Mouse (Mus musculus): Measurements from ENCODE around the gene Vmn1r32. TPM values are rescaled to one million over a fixed set of nuclear protein-coding genes. Genes with fewer than 3 reads are reported as not detected.

The Vmn1r32 gene
- total RNA-seq (2014; rRNA removed) = 0.16 TPM in 1 of 2 replicates, not detected in the other
- polyA plus RNA-seq (2015; fragmentation: Nextera tagmentation; extraction: Ambion mirVana) = 0.06 TPM in 1 of 2 replicates, not detected in the other

- no peak for TF ChIP-seq CTCF (IDR thresholded peaks at IDR 0.05; ENCODE audit: low read depth)
- 72% methylated on average over 1 of the region's 1 CpGs for WGBS
Observed at GRCm38 (mm10) chr6:66559996-66560395, at the start of gene Vmn1r32. Gene Vmn1r32, minus strand, starts transcription at chr6:66560096.

GRCm38 (mm10) chr6:66595804-66596203 lies 35.9 kb upstream of the Vmn1r32 start:
- Histone ChIP-seq H3K27me3 (ENCODE audit: insufficient read depth, low read length) (no peaks in the 10 kb centered on the region), H3K9me3 (ENCODE audit: low read length) (no peaks in the 10 kb centered on the region), H3K36me3 (ENCODE audit: insufficient read depth, low read length) (no peaks in the 10 kb centered on the region), H3K4me3 (ENCODE audit: low read length) (no peak overlapping the region), H3K9ac (replicated peaks; ENCODE audit: low read length) (no peak overlapping the region), H3K4me2 (ENCODE audit: low read depth, low read length) (no peak overlapping the region), H3K4me1 (ENCODE audit: insufficient read depth, low read length) (no peaks in the 10 kb centered on the region), H3K27ac (no peak overlapping the region)
- DNase-seq (ENCODE audit: low spot score) (no peak), ATAC-seq (no peak)
- no peak for TF ChIP-seq CTCF (IDR thresholded peaks at IDR 0.05; ENCODE audit: low read depth)

More at GRCm38 (mm10) chr6:66559996-66560395, at the start of gene Vmn1r32:
- Histone ChIP-seq H3K27ac (no peak within 1 kb of the TSS), H3K9me3 (ENCODE audit: low read length) (no peaks in the 10 kb centered on the region), H3K4me3 (ENCODE audit: low read length) (no peak within 1 kb of the TSS), H3K36me3 (ENCODE audit: insufficient read depth, low read length) (no peaks in the 10 kb centered on the region), H3K9ac (replicated peaks; ENCODE audit: low read length) (no peak within 1 kb of the TSS), H3K4me1 (ENCODE audit: insufficient read depth, low read length) (no peaks in the 10 kb centered on the region), H3K27me3 (ENCODE audit: insufficient read depth, low read length) (no peaks in the 10 kb centered on the region), H3K4me2 (ENCODE audit: low read depth, low read length) (no peak within 1 kb of the TSS)
- no peak for DNase-seq (ENCODE audit: low spot score)
- ATAC-seq = no peak

DNA sequence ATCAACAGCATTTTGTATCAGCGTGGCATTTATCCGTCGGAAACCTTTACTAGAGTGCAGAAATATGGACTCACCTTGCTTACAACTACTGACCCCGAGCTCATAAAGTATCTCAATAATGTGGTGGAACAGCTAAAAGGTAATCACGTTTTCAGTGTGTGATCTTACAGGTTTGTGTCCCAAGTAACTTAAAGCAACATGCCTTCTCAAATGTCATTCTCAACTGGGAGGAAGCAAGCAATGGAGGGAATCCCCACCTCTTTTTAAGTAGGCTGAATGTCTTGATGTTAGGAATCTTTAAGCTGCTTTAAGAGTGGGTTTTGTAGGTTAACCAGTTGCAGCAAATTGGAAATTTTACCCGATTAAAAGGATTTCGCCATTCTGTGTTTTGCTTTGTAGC lies 23.9 kb downstream of the Vmn1r32 start:
- peak overlapping the region; percentile 78 for H3K4me3 ChIP-seq (ENCODE audit: low read length)
- DNase-seq (ENCODE audit: low spot score) (no peak), ATAC-seq (no peak)
- WGBS = 17% methylated on average over 7 of the region's 7 CpGs
- no peaks in the 10 kb centered on the region for H3K27me3 ChIP-seq (ENCODE audit: insufficient read depth, low read length)
- no peak overlapping the region for H3K27ac ChIP-seq
- H3K4me2 ChIP-seq (ENCODE audit: low read depth, low read length) = peak overlapping the region; percentile 88
- no peaks in the 10 kb centered on the region for H3K4me1 ChIP-seq (ENCODE audit: insufficient read depth, low read length)
- peak overlapping the region; percentile 61; the same call in 1 of the 2 replicates for H3K9ac ChIP-seq (replicated peaks; ENCODE audit: low read length)
- no peaks in the 10 kb centered on the region for H3K9me3 ChIP-seq (ENCODE audit: low read length)
- H3K36me3 ChIP-seq (ENCODE audit: insufficient read depth, low read length) = 0 out of 2 replicates have a peak, but pooled peaks cover 4% of the 10 kb centered on the region
- no peak for TF ChIP-seq CTCF (IDR thresholded peaks at IDR 0.05; ENCODE audit: low read depth)

GRCm38 (mm10) chr6:66535028-66535862 lies 24.7 kb downstream of the Vmn1r32 start, which contains the start of gene Mad2l1:
Gene Mad2l1, plus strand, starts transcription at chr6:66535390.
- H3K4me3 ChIP-seq (ENCODE audit: low read length) = peak within 1 kb of the TSS; percentile 78
- WGBS = under 1% methylated on average over 57 of the region's 57 CpGs
- 0 out of 2 replicates have a peak, but pooled peaks cover 4% of the 10 kb centered on the region for H3K36me3 ChIP-seq (ENCODE audit: insufficient read depth, low read length)
- peak within 1 kb of the TSS; percentile 88 for H3K4me2 ChIP-seq (ENCODE audit: low read depth, low read length)
- peak within 1 kb of the TSS; percentile 61 for H3K9ac ChIP-seq (replicated peaks; ENCODE audit: low read length)
- peak; percentile 99 for ATAC-seq
- no peaks in the 10 kb centered on the region for H3K4me1 ChIP-seq (ENCODE audit: insufficient read depth, low read length)
- H3K27me3 ChIP-seq (ENCODE audit: insufficient read depth, low read length) = no peaks in the 10 kb centered on the region
- TF ChIP-seq CTCF (IDR thresholded peaks at IDR 0.05; ENCODE audit: low read depth) = peak; percentile 54; the same call in 1 of the 2 replicates
- DNase-seq (ENCODE audit: low spot score) = peak; percentile 99
- peak within 1 kb of the TSS; percentile 84 for H3K27ac ChIP-seq
- H3K9me3 ChIP-seq (ENCODE audit: low read length) = no peaks in the 10 kb centered on the region

GRCm38 (mm10) chr6:66534366-66534941 lies 25.4 kb downstream of the Vmn1r32 start:
- DNase-seq (ENCODE audit: low spot score) (no peak), ATAC-seq (no peak)
- Histone ChIP-seq H3K4me1 (ENCODE audit: insufficient read depth, low read length) (no peaks in the 10 kb centered on the region), H3K9ac (replicated peaks; ENCODE audit: low read length) (peak overlapping the region; percentile 61), H3K27ac (peak overlapping the region; percentile 84), H3K27me3 (ENCODE audit: insufficient read depth, low read length) (no peaks in the 10 kb centered on the region), H3K4me3 (ENCODE audit: low read length) (peak overlapping the region; percentile 78), H3K4me2 (ENCODE audit: low read depth, low read length) (peak overlapping the region; percentile 88), H3K9me3 (ENCODE audit: low read length) (no peaks in the 10 kb centered on the region), H3K36me3 (ENCODE audit: insufficient read depth, low read length) (no peaks in the 10 kb centered on the region)
- TF ChIP-seq CTCF (IDR thresholded peaks at IDR 0.05; ENCODE audit: low read depth) = no peak
- WGBS = 74% methylated on average over 5 of the region's 5 CpGs

DNA sequence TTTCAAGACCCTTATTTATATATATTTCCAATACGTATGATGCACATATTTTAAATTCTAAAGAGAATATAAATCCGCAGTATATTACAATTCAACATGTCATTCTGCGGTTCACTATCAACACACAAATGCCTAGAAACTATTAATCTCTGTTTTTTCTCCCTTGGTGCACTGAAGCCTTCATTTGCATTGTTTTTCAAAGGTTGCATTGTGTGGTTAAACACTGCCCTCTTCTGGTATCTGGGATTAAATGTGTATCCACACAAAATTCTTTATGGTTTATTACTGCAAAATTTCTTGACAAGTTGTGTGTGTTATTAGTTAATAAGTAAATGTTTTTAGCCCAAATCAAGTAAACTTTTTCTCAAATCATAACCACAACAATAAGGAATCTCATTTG lies 26.7 kb downstream of the Vmn1r32 start:
- Histone ChIP-seq H3K27ac (no peak overlapping the region), H3K36me3 (ENCODE audit: insufficient read depth, low read length) (no peaks in the 10 kb centered on the region), H3K9me3 (ENCODE audit: low read length) (no peaks in the 10 kb centered on the region), H3K4me2 (ENCODE audit: low read depth, low read length) (no peak overlapping the region), H3K27me3 (ENCODE audit: insufficient read depth, low read length) (no peaks in the 10 kb centered on the region), H3K9ac (replicated peaks; ENCODE audit: low read length) (no peak overlapping the region), H3K4me1 (ENCODE audit: insufficient read depth, low read length) (no peaks in the 10 kb centered on the region), H3K4me3 (ENCODE audit: low read length) (no peak overlapping the region)
- DNase-seq (ENCODE audit: low spot score) (peak; percentile 85), ATAC-seq (no peak)
- WGBS = 31% methylated on average over 3 of the region's 3 CpGs
- TF ChIP-seq CTCF (IDR thresholded peaks at IDR 0.05; ENCODE audit: low read depth) = peak; percentile 79

Data from hindbrain, postnatal 0 days (tissue).